ENCODE assay signal across 14 mouse cellular contexts in genomic region chr13:35212276-35212675, GRCm38 (mm10).
A peak's percentile ranks its signal among the peaks of the same experiment; 100 is the strongest.
DNase-seq lines count a peak whose midpoint lies in the region; ATAC-seq and TF ChIP-seq lines count a peak whose summit lies in the region.
"Had no signal": no experiment of that assay in that cellular context is flagged by ENCODE, and none has a peak within 500 bp of the region (broad histone marks: within the 10 kb centered on the region; RNA-seq: fewer than 3 reads in every experiment).

No protein-coding gene starts in this region.

- TF ChIP-seq POLR2A in limb, embryonic 14.5 days (IDR thresholded peaks at IDR 0.05; ENCODE audit: borderline replicate concordance, extremely low read depth, insufficient read depth, insufficient read length): no peak

- H3K27ac ChIP-seq in limb, embryonic 14.5 days (replicated peaks; ENCODE audit: low read depth, low read length): no peak overlapping the region
- no peak overlapping the region for H3K27ac ChIP-seq in limb, embryonic 10.5 days
- H3K27ac ChIP-seq: embryonic facial prominence, embryonic 13.5 days; layer of hippocampus, adult 2 months had no signal

- H3K36me3 ChIP-seq in limb, embryonic 14.5 days (ENCODE audit: control insufficient read depth, insufficient read depth, low read length): no peaks in the 10 kb centered on the region
- no peaks in the 10 kb centered on the region for H3K36me3 ChIP-seq in limb, embryonic 10.5 days
- H3K36me3 ChIP-seq: embryonic facial prominence, embryonic 13.5 days had no signal

- peak; percentile 41; the same call in 1 of the 2 replicates for ATAC-seq in limb, embryonic 14.5 days (ENCODE audit: low FRiP score, low read depth)
- ATAC-seq: forebrain, embryonic 14.5 days; liver, postnatal 0 days had no signal

- no peaks in the 10 kb centered on the region for H3K27me3 ChIP-seq in limb, embryonic 14.5 days (ENCODE audit: control insufficient read depth, insufficient read depth, low read length)
- H3K27me3 ChIP-seq in limb, embryonic 10.5 days (ENCODE audit: low read depth, poor library complexity, severe bottlenecking): no peaks in the 10 kb centered on the region
- H3K27me3 ChIP-seq: embryonic facial prominence, embryonic 13.5 days had no signal

- 69% methylated on average over 4 of the region's 4 CpGs for WGBS in limb, embryonic 14.5 days
- 95% methylated on average over 4 of the region's 4 CpGs for WGBS in limb, embryonic 10.5 days

- no peaks in the 10 kb centered on the region for H3K9me3 ChIP-seq in limb, embryonic 14.5 days (ENCODE audit: control insufficient read depth, low read length)
- H3K9me3 ChIP-seq in limb, embryonic 10.5 days (replicated peaks): no peaks in the 10 kb centered on the region
- H3K9me3 ChIP-seq: embryonic facial prominence, embryonic 13.5 days had no signal

- peak; percentile 8 for DNase-seq in adrenal gland, adult 2 months
- no peak for DNase-seq in adrenal gland, postnatal 36 days
- peak; percentile 62 for DNase-seq in limb, embryonic 14.5 days (ENCODE audit: low spot score)
- no peak for DNase-seq in limb, embryonic 10.5 days (ENCODE audit: low spot score)
- peak; percentile 86 for DNase-seq in cerebellum, adult 9-10 months
- DNase-seq in gastrocnemius, postnatal 4 days (ENCODE audit: low spot score in 2 of 2): peak; percentile 38 to 71
- DNase-seq in right cerebral cortex, postnatal 4 days: no peak
- DNase-seq in liver: no peak
- DNase-seq: kidney, adult 11 months; liver, postnatal 0 days; thymus, adult 2 months had no signal

- no peak overlapping the region for H3K4me2 ChIP-seq in limb, embryonic 14.5 days (replicated peaks; ENCODE audit: low read depth, low read length, severe bottlenecking)
- H3K4me2 ChIP-seq: embryonic facial prominence, embryonic 13.5 days had no signal

- H3K4me1 ChIP-seq in limb, embryonic 14.5 days (ENCODE audit: control insufficient read depth, insufficient read depth, low read length): no peaks in the 10 kb centered on the region
- no peaks in the 10 kb centered on the region for H3K4me1 ChIP-seq in limb, embryonic 10.5 days
- H3K4me1 ChIP-seq: embryonic facial prominence, embryonic 13.5 days had no signal

- H3K4me3 ChIP-seq in limb, embryonic 14.5 days (replicated peaks; ENCODE audit: low read length): no peak overlapping the region
- H3K4me3 ChIP-seq in limb, embryonic 10.5 days: no peak overlapping the region
- H3K4me3 ChIP-seq: embryonic facial prominence, embryonic 13.5 days; layer of hippocampus, adult 2 months had no signal

- no peak overlapping the region for H3K9ac ChIP-seq in limb, embryonic 14.5 days (ENCODE audit: low read depth, low read length, severe bottlenecking)
- H3K9ac ChIP-seq: embryonic facial prominence, embryonic 13.5 days; liver, postnatal 0 days had no signal

Comparison
In these comparisons a context has a peak if more than half of its experiments do, and no peak if none do; other contexts are left out.
1. DNase-seq: peak in adrenal gland, adult 2 months (single experiment), limb, embryonic 14.5 days (single experiment), cerebellum, adult 9-10 months (single experiment) and gastrocnemius, postnatal 4 days (2 of 2); none in adrenal gland, postnatal 36 days (0 of 2), limb, embryonic 10.5 days (single experiment), right cerebral cortex, postnatal 4 days (single experiment) and liver (single experiment).